Mouse (Mus musculus) CH12.LX (cell line): Measurements from ENCODE around the gene Ttc39b. TPM values are rescaled to one million over a fixed set of nuclear protein-coding genes. Genes with fewer than 3 reads are reported as not detected.

Source experiments
- DNase-seq: peaks from one replicate; pipeline ENCODE4 v3.0.0-alpha.2; 2013; ENCODE audit errors: extremely low read depth
- H3K27ac ChIP-seq: 2 replicates; pipeline ENCODE4 v1.5.1; 2012; ENCODE audit warnings: low read depth, mild to moderate bottlenecking, control low read depth, moderate library complexity; ENCODE audit not compliant: insufficient read depth
- H3K27me3 ChIP-seq: replicated peaks from 2 replicates; pipeline ENCODE3; 2012; ENCODE audit warnings: inconsistent platforms
- H3K36me3 ChIP-seq, 2 experiments: replicated peaks in 1 of 2; 2 replicates each; pipeline versions ENCODE3 to v1.6.1; 2012; ENCODE audit warnings: inconsistent platforms in 1 of 2, low read length in 1 of 2, mild to moderate bottlenecking in 1 of 2, mixed read lengths in 1 of 2, moderate library complexity in 1 of 2; ENCODE audit not compliant: control insufficient read depth in 1 of 2, insufficient read depth in 1 of 2
- H3K4me1 ChIP-seq, 2 experiments: 2 replicates each; pipeline ENCODE4 v1.6.1; 2012; ENCODE audit warnings: inconsistent platforms in 1 of 2, moderate library complexity in 1 of 2; ENCODE audit not compliant: insufficient read depth in 2 of 2, control insufficient read depth in 1 of 2
- H3K4me2 ChIP-seq: 2 replicates; pipeline ENCODE4 v1.6.1; 2012; ENCODE audit warnings: low read depth, mild to moderate bottlenecking, control low read depth; ENCODE audit not compliant: poor library complexity, insufficient read depth, severe bottlenecking
- H3K4me3 ChIP-seq, 3 experiments: fragments of 150-350 bp in 1 of 3; sonication (generic) in 1 of 3; replicated peaks in 1 of 3; 2 replicates each; pipeline versions ENCODE3 to v1.5.1; 2011 to 2012; ENCODE audit warnings: low read depth in 2 of 3, low read length in 2 of 3, mild to moderate bottlenecking in 2 of 3, moderate library complexity in 2 of 3, control low read depth in 1 of 3, improper control_type of control experiment in 1 of 3, inconsistent platforms in 1 of 3, mixed read lengths in 1 of 3; ENCODE audit not compliant: poor library complexity in 1 of 3
- H3K79me2 ChIP-seq: replicated peaks from 2 replicates; pipeline ENCODE4 v1.6.1; 2012; ENCODE audit warnings: mild to moderate bottlenecking, moderate library complexity; ENCODE audit not compliant: control insufficient read depth, poor library complexity, insufficient read depth, severe bottlenecking; ENCODE audit errors: extremely low read depth
- H3K9ac ChIP-seq: 2 replicates; pipeline ENCODE4 v1.6.1; 2012; ENCODE audit warnings: low read depth, mild to moderate bottlenecking, control low read depth, moderate library complexity; ENCODE audit not compliant: insufficient read depth
- H3K9me3 ChIP-seq: replicated peaks from 2 replicates; pipeline ENCODE3; 2012; ENCODE audit warnings: low read length, inconsistent platforms, mixed read lengths
- ELF1 ChIP-seq: IDR thresholded peaks from 2 replicates; pipeline ENCODE4 v1.6.1; 2014; ENCODE audit warnings: low read depth, mild to moderate bottlenecking, inconsistent platforms, low read length, improper control_type of control experiment
- EP300 ChIP-seq: IDR thresholded peaks from 2 replicates; pipeline ENCODE4 v1.6.1; 2011; ENCODE audit warnings: low read length, improper control_type of control experiment
- ETS1 ChIP-seq: conservative IDR thresholded peaks from 2 replicates; pipeline ENCODE4 v1.6.1; 2012; ENCODE audit warnings: low read depth, mild to moderate bottlenecking, inconsistent platforms, low read length, improper control_type of control experiment, moderate library complexity
- IRF4 ChIP-seq: IDR thresholded peaks from 2 replicates; pipeline ENCODE4 v1.6.1; 2014; ENCODE audit warnings: low read depth, mild to moderate bottlenecking, inconsistent platforms, low read length, improper control_type of control experiment
- KAT2A ChIP-seq: IDR thresholded peaks from 2 replicates; pipeline ENCODE4 v1.6.1; 2012; ENCODE audit warnings: low read length, improper control_type of control experiment, inconsistent platforms; ENCODE audit not compliant: insufficient replicate concordance
- MAZ ChIP-seq: IDR thresholded peaks from 2 replicates; pipeline ENCODE4 v1.6.1; 2012; ENCODE audit warnings: low read depth, mild to moderate bottlenecking, inconsistent platforms, low read length, improper control_type of control experiment, moderate library complexity
- MEF2A ChIP-seq: IDR thresholded peaks from 2 replicates; pipeline ENCODE4 v1.6.1; 2014; ENCODE audit warnings: low read depth, mild to moderate bottlenecking, inconsistent platforms, low read length, improper control_type of control experiment, borderline replicate concordance
- MXI1 ChIP-seq: IDR thresholded peaks from 2 replicates; pipeline ENCODE4 v1.6.1; 2011; ENCODE audit warnings: mild to moderate bottlenecking, low read depth, low read length, improper control_type of control experiment
- MYC ChIP-seq: IDR thresholded peaks from 2 replicates; pipeline ENCODE4 v1.6.1; 2011; ENCODE audit warnings: low read depth, mild to moderate bottlenecking, improper control_type of control experiment, low read length
- NELFE ChIP-seq: IDR thresholded peaks from 2 replicates; pipeline ENCODE4 v1.6.1; 2011; ENCODE audit warnings: low read depth, low read length, improper control_type of control experiment
- NRF1 ChIP-seq: IDR thresholded peaks from 2 replicates; pipeline ENCODE4 v1.6.1; 2014; ENCODE audit warnings: low read depth, mild to moderate bottlenecking, inconsistent platforms, low read length, improper control_type of control experiment, moderate library complexity
- PAX5 ChIP-seq: IDR thresholded peaks from 2 replicates; pipeline ENCODE4 v1.6.1; 2012; ENCODE audit warnings: low read length, inconsistent platforms, mixed read lengths
- POLR2AphosphoS2 ChIP-seq: IDR thresholded peaks from 2 replicates; pipeline ENCODE4 v1.6.1; 2011; ENCODE audit warnings: low read depth, low read length, improper control_type of control experiment
- RCOR1 ChIP-seq: conservative IDR thresholded peaks from 2 replicates; pipeline ENCODE4 v1.6.1; 2012; ENCODE audit warnings: low read depth, mild to moderate bottlenecking, inconsistent platforms, low read length, improper control_type of control experiment
- UBTF ChIP-seq: IDR thresholded peaks from 2 replicates; pipeline ENCODE4 v1.6.1; 2012; ENCODE audit warnings: low read depth, mild to moderate bottlenecking, inconsistent platforms, low read length, improper control_type of control experiment, moderate library complexity
- USF2 ChIP-seq: conservative IDR thresholded peaks from 2 replicates; pipeline ENCODE4 v1.6.1; 2011; ENCODE audit warnings: low read depth, low read length, improper control_type of control experiment
- ZC3H11A ChIP-seq: IDR thresholded peaks from 2 replicates; pipeline ENCODE4 v1.6.1; 2012; ENCODE audit warnings: low read depth, mild to moderate bottlenecking, inconsistent platforms, low read length, improper control_type of control experiment
- ZKSCAN1 ChIP-seq: IDR thresholded peaks from 2 replicates; pipeline ENCODE4 v1.6.1; 2012; ENCODE audit warnings: low read depth, inconsistent platforms, low read length, improper control_type of control experiment, borderline replicate concordance
- ZMIZ1 ChIP-seq: IDR thresholded peaks from 2 replicates; pipeline ENCODE4 v1.6.1; 2012; ENCODE audit warnings: low read depth, mild to moderate bottlenecking, inconsistent platforms, low read length, improper control_type of control experiment
- ZNF384 ChIP-seq: IDR thresholded peaks from 2 replicates; pipeline ENCODE4 v1.6.1; 2012; ENCODE audit warnings: low read depth, low read length, improper control_type of control experiment, inconsistent platforms
- dilution Hi-C: fragments of 300-500 bp; cut with MboI; formaldehyde crosslinking; loops from 2 replicates; pipeline ENCODE4 v1.14.3; 2020; ENCODE audit warnings: low sequenced_read_pairs; ENCODE audit not compliant: extremely low pct_unique_long_range_greater_than_20kb, extremely low pct_ligation_motif_present
- in situ Hi-C: fragments of 300-500 bp; cut with MboI; formaldehyde crosslinking; loops from 3 replicates; pipeline ENCODE4 v1.14.3; 2019; ENCODE audit warnings: low sequenced_read_pairs, low pct_ligation_motif_present, low pct_unique_long_range_greater_than_20kb, mixed read lengths
- polyA plus RNA-seq: library from polyadenylated mRNA; unstranded; fragments of >175 nt; gene quantifications from 2 replicates; pipeline ENCODE4 v1.2.1, GENCODE M21; 2012; ENCODE audit warnings: low read depth; ENCODE audit not compliant: insufficient read length
- total RNA-seq, 2 experiments: library from RNA; depleted of rRNA; stranded (reverse); fragments of 300-350 nt in 1 of 2; fragments of >200 nt in 1 of 2; gene quantifications; 2 replicates each; pipeline ENCODE4 v1.2.3; 2012 to 2014

Gene Ttc39b
- total and polyA plus RNA-seq, 3 experiments, result 12.6 to 16.7 (median 15.7) TPM

DNA sequence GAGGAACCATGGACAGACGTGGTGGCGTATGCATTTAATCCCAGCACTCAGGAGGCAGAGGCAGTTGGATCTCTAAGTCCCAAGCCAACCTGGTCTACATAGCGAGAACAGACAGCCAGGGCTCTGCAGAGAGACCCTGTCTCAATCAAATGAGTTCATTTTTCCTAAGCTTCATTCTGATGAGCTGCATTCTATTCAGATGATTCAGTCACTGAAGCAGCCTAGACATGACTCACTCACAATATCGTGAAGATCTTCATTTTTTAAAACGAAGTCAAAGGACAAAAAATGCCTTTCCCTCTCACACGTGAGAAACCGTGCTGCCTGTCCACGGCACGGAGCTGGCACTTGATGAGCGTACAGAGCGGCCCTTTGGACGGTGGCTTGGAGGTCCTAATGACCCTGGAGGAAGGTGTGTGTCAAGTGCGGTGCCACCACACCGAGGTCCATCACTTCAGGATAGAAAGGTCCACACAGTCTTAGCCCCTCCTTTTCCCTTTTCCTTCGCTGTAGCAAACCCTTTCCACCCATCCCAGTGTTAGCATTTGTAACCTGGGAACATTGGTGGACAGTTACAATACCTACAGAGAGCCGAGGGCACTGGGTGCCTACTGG lies 21.8 kb downstream of the Ttc39b start:
- dilution Hi-C loops (no loop called here), in situ Hi-C loops (loop anchor here (25.0 kb wide), 1 partner anchor 210 kb away; no protein-coding TSS in a partner anchor)
- H3K9ac ChIP-seq, result no peak overlapping the region

DNA sequence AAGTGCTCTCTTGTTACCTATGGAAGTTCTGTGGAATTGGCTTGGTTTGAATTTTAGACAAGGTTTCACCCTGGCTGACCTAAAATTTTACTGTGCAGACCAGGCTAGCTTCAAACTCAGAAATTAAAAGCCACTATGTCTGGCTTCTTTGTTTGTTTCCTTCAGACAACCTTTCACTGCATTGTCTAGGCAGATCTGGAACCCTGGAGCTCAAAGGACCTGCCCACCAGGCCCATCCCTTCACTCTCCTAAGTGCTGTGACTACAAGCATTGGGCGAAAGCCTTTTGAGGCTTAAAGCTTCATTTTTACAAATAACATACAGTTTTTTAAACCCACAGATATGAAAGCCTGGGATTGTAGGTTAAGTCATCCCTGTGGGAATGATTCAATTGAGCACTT lies 22.3 kb downstream of the Ttc39b start:
- H3K4me3 ChIP-seq, result no peak overlapping the region
- H3K4me2 ChIP-seq, result no peak overlapping the region
- dilution Hi-C loops, result no loop called here
- H3K4me1 ChIP-seq, result peaks cover 2 to 9% of the 10 kb centered on the region in 2 experiments; a peak in 2 of 4 replicates
- no peak overlapping the region for H3K9ac ChIP-seq
- in situ Hi-C loops, result loop anchor here (25.0 kb wide), 1 partner anchor 211 kb away; no protein-coding TSS in a partner anchor
- no peak for DNase-seq
- peaks cover 7% of the 10 kb centered on the region for H3K79me2 ChIP-seq
- H3K9me3 ChIP-seq, result no peaks in the 10 kb centered on the region
- no peak for TF ChIP-seq ETS1
- no peak for TF ChIP-seq USF2
- TF ChIP-seq IRF4, result no peak
- no peak for TF ChIP-seq NELFE
- TF ChIP-seq MAZ, result no peak
- TF ChIP-seq POLR2AphosphoS2, result no peak
- no peak for TF ChIP-seq ELF1
- TF ChIP-seq UBTF, result no peak
- TF ChIP-seq RCOR1, result no peak
- no peak for TF ChIP-seq ZKSCAN1
- TF ChIP-seq KAT2A, result no peak
- TF ChIP-seq MXI1, result no peak
- no peak for TF ChIP-seq EP300
- no peak for TF ChIP-seq PAX5
- no peak for TF ChIP-seq ZNF384
- TF ChIP-seq MYC, result no peak
- no peak for TF ChIP-seq MEF2A
- no peak overlapping the region for H3K27ac ChIP-seq
- H3K36me3 ChIP-seq, result peaks cover 0 to 15% of the 10 kb centered on the region in 2 experiments
- H3K27me3 ChIP-seq, result no peaks in the 10 kb centered on the region

More for the DNA sequence above, 21.8 kb downstream of the Ttc39b start:
- Histone ChIP-seq H3K4me2 (no peak overlapping the region), H3K79me2 (peaks cover 7% of the 10 kb centered on the region), H3K27ac (no peak overlapping the region), H3K9me3 (no peaks in the 10 kb centered on the region), H3K36me3 (peaks cover 0 to 12% of the 10 kb centered on the region in 2 experiments), H3K4me3 (no peak overlapping the region), H3K4me1 (peaks cover 2 to 9% of the 10 kb centered on the region in 2 experiments; a peak in 2 of 4 replicates), H3K27me3 (no peaks in the 10 kb centered on the region)
- TF ChIP-seq NRF1 (no peak), ZMIZ1 (no peak), ETS1 (no peak), USF2 (no peak), ZC3H11A (no peak), RCOR1 (no peak)
- no peak for DNase-seq
